Mouse (Mus musculus) forebrain, embryonic 14.5 days (tissue): ENCODE results near the gene Rhag. TPM values are rescaled to one million over a fixed set of nuclear protein-coding genes. Genes with fewer than 3 reads are reported as not detected.

Experiments used
- ATAC-seq: fragments of 200-750 bp; cut with Nextera tagmentation; 2 replicates; pipeline ENCODE4 v1.8.0; 2017; ENCODE audit warnings: mild to moderate bottlenecking, moderate library complexity
- DNase-seq: peaks from one replicate; pipeline ENCODE4 v3.0.0-alpha.2; 2015; ENCODE audit warnings: low spot score
- H3K27ac ChIP-seq: fragments of 300-500 bp; sonication (generic); 2 replicates; pipeline ENCODE4 v1.5.1; 2014; ENCODE audit warnings: low read depth, mild to moderate bottlenecking, control low read depth, low read length, moderate library complexity
- H3K27me3 ChIP-seq: fragments of 300-500 bp; sonication (generic); replicated peaks from 2 replicates; pipeline ENCODE4 v1.6.1; 2014; ENCODE audit warnings: low read length, control low read depth, mixed read lengths; ENCODE audit not compliant: control insufficient read depth, insufficient read depth
- H3K36me3 ChIP-seq: fragments of 300-500 bp; sonication (generic); 2 replicates; pipeline ENCODE4 v1.6.1; 2014; ENCODE audit warnings: low read length, control low read depth; ENCODE audit not compliant: control insufficient read depth, insufficient read depth
- H3K4me1 ChIP-seq: fragments of 300-500 bp; sonication (generic); 2 replicates; pipeline ENCODE4 v1.6.1; 2014; ENCODE audit warnings: antibody characterized with exemption, low read length, control low read depth; ENCODE audit not compliant: control insufficient read depth, insufficient read depth
- H3K4me2 ChIP-seq: fragments of 300-500 bp; sonication (generic); 2 replicates; pipeline ENCODE4 v1.6.1; 2014; ENCODE audit warnings: mild to moderate bottlenecking, control low read depth, low read length
- H3K4me3 ChIP-seq: fragments of 300-500 bp; sonication (generic); 2 replicates; pipeline ENCODE4 v1.5.1; 2014; ENCODE audit warnings: low read depth, low read length, control low read depth
- H3K9ac ChIP-seq: fragments of 300-500 bp; sonication (generic); 2 replicates; pipeline ENCODE4 v1.6.1; 2014; ENCODE audit warnings: mild to moderate bottlenecking, low read length, control low read depth, moderate library complexity
- H3K9me3 ChIP-seq: fragments of 300-500 bp; sonication (generic); replicated peaks from 2 replicates; pipeline ENCODE4 v1.6.1; 2016; ENCODE audit warnings: low read length, control low read depth, mixed read lengths; ENCODE audit not compliant: control insufficient read depth
- WGBS: fragments of 180-500 bp; shearing (Covaris S2); extraction: QIAGEN DNeasy Blood & Tissue Kit; methylation state at CpG from one replicate; pipeline ENCODE4 v1.1.7; 2014; 5-methylcytosine and 5-hydroxymethylcytosine counted together
- polyA plus RNA-seq: library from polyadenylated mRNA; unstranded; fragments of >200 nt; fragmentation: Nextera tagmentation; extraction: Ambion mirVana; gene quantifications from 2 replicates; pipeline ENCODE4 v1.2.1, GENCODE M21; 2014

Gene Rhag
- polyA plus RNA-seq: not detected in 2 replicates

DNA sequence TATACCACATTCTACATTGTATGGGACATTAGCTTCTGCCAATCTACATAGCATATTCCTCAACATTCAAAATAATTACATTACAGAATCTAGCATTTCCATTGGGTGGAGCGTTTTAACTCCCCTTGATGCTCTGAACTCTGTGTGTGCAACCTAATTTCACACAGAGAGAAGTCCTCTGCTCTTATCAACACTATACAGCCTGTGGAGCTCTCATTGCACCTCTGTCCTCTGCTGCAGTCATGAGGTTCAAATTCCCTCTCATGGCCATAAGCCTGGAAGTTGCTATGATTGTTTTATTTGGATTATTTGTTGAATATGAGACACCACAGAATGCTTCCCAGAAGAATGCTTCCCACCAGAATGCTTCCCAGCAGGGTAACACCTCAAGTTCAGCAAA is at the start of gene Rhag:
TSS of gene Rhag (plus strand) at position 193 of the 400 bp plus-strand sequence.
- H3K27ac ChIP-seq: no peak within 1 kb of the TSS
- H3K36me3 ChIP-seq: no peaks in the 10 kb centered on the region
- WGBS: 77% methylated on average over 1 of the region's 1 CpGs

DNA sequence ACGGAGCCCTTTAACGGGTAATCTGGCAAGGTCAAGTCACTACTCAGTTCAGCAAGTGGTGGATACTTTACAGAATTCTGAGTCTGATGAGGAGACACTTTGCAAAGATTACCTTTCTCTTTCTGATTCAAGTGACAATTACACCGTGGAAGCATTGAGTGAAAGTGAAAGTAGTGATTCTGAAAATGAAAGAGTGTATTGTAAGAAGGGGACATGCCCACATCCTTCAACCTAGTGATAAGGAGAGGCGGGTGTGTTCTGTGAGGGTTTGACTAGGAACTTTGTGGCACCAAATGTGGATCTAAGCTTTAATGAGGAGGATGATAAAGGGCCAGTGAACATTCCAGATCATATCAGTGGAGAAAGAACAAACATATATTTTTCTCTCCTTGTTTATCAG is 47.3 kb upstream of the Rhag start:
- Histone ChIP-seq H3K27ac (no peak overlapping the region), H3K36me3 (no peaks in the 10 kb centered on the region), H3K9me3 (no peaks in the 10 kb centered on the region), H3K4me3 (no peak overlapping the region), H3K9ac (no peak overlapping the region), H3K4me1 (no peaks in the 10 kb centered on the region), H3K4me2 (no peak overlapping the region), H3K27me3 (no peaks in the 10 kb centered on the region)
- ATAC-seq (no peak), DNase-seq (no peak)
- 82% methylated on average over 4 of the region's 4 CpGs for WGBS

More for the DNA sequence above, at the start of gene Rhag:
- no peaks in the 10 kb centered on the region for H3K4me1 ChIP-seq
- no peak within 1 kb of the TSS for H3K9ac ChIP-seq
- no peak for DNase-seq
- no peak within 1 kb of the TSS for H3K4me2 ChIP-seq
- H3K4me3 ChIP-seq: no peak within 1 kb of the TSS
- no peaks in the 10 kb centered on the region for H3K9me3 ChIP-seq
- no peaks in the 10 kb centered on the region for H3K27me3 ChIP-seq
- ATAC-seq: no peak

DNA sequence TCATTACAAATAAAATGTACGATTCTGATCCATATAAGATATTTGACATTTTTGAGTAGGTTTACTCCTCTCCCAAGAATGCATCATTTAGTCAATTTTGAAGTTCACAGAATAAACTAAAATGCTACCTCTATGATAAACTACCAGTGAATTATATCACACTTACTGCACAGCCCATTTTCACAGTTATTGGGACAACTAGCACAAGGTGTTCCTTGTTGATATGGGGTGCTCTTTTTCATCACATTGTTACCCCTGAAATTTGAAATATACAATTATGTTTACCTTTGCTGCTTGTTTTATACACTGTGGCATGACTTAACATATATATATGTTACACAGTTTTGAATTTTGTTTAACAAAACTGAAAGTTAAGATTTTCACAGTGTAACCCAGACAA is 43.8 kb upstream of the Rhag start:
- no peak for ATAC-seq
- WGBS: 89% methylated on average over 1 of the region's 1 CpGs
- Histone ChIP-seq H3K36me3 (no peaks in the 10 kb centered on the region), H3K4me3 (no peak overlapping the region), H3K9me3 (no peaks in the 10 kb centered on the region), H3K4me1 (no peaks in the 10 kb centered on the region), H3K27me3 (no peaks in the 10 kb centered on the region), H3K4me2 (no peak overlapping the region), H3K9ac (no peak overlapping the region), H3K27ac (no peak overlapping the region)
- DNase-seq: no peak

DNA sequence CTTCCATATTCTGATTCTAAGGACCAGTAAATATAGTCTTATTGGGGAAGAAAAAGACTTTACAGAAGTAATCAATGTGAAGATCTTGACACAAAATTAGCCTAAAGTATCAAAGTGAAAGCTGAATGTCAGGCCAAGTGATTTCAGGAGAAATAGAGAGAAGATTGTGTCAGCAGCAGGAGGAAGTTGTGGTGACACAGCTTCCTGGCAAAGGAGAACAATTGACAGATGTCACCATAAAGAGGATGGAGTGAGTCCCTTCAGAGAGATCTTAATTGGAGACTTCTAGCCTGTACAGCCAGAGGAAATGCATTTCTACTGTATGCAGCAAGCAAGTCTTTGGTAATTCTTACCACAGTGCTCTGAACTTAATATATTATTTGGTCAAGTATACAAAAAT is 21.0 kb upstream of the Rhag start:
- no peak overlapping the region for H3K4me2 ChIP-seq
- H3K36me3 ChIP-seq: no peaks in the 10 kb centered on the region
- no peaks in the 10 kb centered on the region for H3K27me3 ChIP-seq
- DNase-seq: no peak
- H3K27ac ChIP-seq: no peak overlapping the region
- H3K9ac ChIP-seq: no peak overlapping the region
- no peaks in the 10 kb centered on the region for H3K9me3 ChIP-seq
- no peaks in the 10 kb centered on the region for H3K4me1 ChIP-seq
- no peak overlapping the region for H3K4me3 ChIP-seq
- ATAC-seq: no peak

DNA sequence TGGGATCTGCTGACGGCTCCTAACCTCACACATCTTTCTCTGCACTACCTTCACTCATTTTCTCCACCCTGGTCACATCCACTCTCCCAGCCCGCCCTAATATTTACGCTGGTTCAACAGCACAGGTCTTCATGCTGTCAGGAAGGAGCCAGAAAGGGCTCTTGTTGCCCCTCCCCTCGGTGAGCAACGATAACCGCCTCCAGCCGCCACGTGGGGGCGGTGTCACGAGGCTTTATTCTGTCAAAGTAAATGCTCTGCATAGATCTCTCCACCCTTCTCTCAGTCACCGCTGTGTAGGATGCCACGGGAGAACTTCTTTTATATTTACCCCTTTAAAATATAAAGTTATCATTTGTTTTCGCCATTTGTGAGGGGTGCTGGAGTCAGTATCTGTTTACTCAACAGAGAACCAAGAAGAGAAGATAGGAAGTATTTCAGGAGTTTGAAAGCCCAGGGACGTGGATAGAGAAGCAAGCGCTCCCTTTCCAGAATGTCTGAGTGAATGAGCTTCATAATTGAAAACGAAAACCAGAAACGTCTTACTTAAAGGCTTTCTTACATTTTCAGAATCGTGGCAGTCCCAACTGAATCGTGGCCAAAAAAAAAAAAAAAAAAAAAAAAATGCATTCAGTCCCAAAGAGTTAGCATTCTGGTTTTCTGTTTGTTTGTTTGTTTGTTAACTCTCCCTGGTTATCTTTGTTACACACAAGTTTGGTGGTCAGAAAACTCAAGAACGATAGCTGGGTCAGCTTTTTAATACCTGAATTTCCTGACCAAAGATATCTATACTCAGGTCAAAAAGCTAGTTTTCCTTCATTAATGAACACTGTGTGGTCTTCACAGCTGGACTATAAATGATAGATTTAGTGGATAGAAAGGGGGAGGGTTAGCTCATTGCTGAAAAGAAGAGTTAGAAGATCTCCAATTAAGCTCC is 16.7 kb upstream of the Rhag start:
- no peak overlapping the region for H3K9ac ChIP-seq
- ATAC-seq: no peak
- H3K36me3 ChIP-seq: no peaks in the 10 kb centered on the region
- WGBS: 64% methylated on average over 20 of the region's 20 CpGs
- no peaks in the 10 kb centered on the region for H3K4me1 ChIP-seq
- no peaks in the 10 kb centered on the region for H3K27me3 ChIP-seq
- no peak overlapping the region for H3K27ac ChIP-seq
- no peaks in the 10 kb centered on the region for H3K9me3 ChIP-seq
- no peak overlapping the region for H3K4me3 ChIP-seq
- DNase-seq: no peak
- no peak overlapping the region for H3K4me2 ChIP-seq

DNA sequence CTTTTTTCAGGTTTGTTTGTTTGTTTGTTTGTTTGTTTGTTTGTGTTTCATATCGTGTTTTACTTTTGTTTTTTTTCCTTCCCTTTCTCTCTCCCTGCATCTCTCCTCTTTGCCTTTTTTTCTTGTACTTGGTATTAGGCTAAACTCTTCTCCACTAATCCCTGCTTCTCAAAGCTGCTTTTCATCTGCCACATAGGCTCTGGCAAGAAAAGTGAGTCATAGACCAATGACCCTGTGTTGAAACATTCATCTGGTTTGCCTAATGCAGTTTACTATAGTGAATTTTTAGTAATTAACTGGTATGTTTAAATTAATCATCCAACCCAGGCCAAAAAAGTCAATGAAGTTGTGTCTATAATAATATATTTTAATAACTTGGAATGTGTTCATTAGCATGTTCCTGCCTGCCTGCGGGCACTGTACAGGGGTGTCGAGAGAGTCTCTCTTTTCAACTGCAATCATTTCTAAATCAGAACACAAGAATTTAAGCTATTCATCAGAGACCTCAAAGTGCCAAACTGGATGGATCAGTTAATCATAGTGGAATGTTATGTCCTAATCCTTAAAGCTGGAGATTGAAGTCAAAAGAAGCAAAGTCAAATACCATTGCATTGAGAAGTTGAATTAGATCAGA is 8.1 kb upstream of the Rhag start:
- no peak overlapping the region for H3K4me3 ChIP-seq
- H3K27ac ChIP-seq: no peak overlapping the region
- no peaks in the 10 kb centered on the region for H3K9me3 ChIP-seq
- no peaks in the 10 kb centered on the region for H3K36me3 ChIP-seq
- H3K27me3 ChIP-seq: no peaks in the 10 kb centered on the region
- no peak overlapping the region for H3K9ac ChIP-seq
- no peak overlapping the region for H3K4me2 ChIP-seq
- DNase-seq (no peak), ATAC-seq (no peak)
- WGBS: 89% methylated on average over 3 of the region's 3 CpGs
- H3K4me1 ChIP-seq: no peaks in the 10 kb centered on the region

DNA sequence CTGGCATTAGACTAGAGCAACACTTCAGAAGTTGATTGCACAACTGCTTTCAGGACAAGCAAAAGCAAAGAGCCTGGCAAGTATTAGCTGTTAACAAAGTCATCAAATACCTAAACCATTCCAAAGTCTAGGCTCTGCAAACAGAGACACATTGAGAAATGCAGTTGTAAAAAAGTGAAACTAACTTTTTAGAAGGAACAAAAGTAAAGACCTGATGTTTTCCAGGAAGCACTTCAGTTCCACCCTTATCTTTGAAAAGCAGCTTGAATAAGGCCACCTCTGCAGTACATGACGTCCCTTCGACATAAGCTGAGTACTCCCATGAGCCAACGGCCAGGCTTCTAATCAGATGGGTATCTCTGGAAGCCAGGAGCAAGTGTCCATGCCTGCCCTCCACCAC is 4.4 kb upstream of the Rhag start:
- Histone ChIP-seq H3K36me3 (no peaks in the 10 kb centered on the region), H3K4me2 (no peak overlapping the region), H3K9ac (no peak overlapping the region), H3K27me3 (no peaks in the 10 kb centered on the region), H3K27ac (no peak overlapping the region), H3K4me3 (no peak overlapping the region), H3K4me1 (no peaks in the 10 kb centered on the region), H3K9me3 (no peaks in the 10 kb centered on the region)
- 76% methylated on average over 3 of the region's 3 CpGs for WGBS
- DNase-seq: no peak
- no peak for ATAC-seq

DNA sequence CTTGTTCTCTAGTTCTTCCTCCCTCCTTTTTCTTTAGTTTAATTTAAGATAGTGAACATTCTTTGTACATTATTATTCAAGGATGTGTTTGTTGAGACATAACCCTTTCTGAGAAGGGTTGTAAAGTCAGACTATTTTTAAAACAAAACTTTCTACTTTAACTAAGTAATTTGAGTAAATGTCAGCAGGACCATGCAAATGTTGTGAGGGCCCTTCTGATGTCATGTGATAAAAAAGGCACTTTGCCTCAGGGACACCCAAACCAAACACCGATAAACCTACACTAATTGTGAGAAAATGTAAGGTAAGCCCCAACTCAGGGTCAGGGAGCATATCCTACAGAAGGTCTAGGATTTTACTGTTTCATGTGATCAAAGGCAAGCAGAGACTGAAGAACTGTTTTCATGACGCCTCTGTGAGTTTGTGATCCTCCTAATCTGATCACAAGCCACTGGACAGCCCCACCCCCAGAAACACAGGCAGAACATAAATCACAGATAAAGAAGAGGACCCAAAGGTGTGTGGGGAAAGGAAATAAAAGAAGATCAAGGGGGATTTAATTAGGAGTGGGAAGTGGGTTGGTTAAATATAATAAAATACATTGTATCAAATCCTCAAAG is 3.9 kb upstream of the Rhag start, which contains the start of gene Crisp2:
TSS of gene Crisp2 (minus strand) at position 51 of the 620 bp plus-strand sequence.
- ATAC-seq (no peak), DNase-seq (no peak)
- Histone ChIP-seq H3K9me3 (no peaks in the 10 kb centered on the region), H3K4me3 (no peak within 1 kb of the TSS), H3K27me3 (no peaks in the 10 kb centered on the region), H3K4me1 (no peaks in the 10 kb centered on the region), H3K9ac (no peak within 1 kb of the TSS), H3K36me3 (no peaks in the 10 kb centered on the region), H3K27ac (no peak within 1 kb of the TSS), H3K4me2 (no peak within 1 kb of the TSS)
- WGBS: 64% methylated on average over 2 of the region's 2 CpGs

DNA sequence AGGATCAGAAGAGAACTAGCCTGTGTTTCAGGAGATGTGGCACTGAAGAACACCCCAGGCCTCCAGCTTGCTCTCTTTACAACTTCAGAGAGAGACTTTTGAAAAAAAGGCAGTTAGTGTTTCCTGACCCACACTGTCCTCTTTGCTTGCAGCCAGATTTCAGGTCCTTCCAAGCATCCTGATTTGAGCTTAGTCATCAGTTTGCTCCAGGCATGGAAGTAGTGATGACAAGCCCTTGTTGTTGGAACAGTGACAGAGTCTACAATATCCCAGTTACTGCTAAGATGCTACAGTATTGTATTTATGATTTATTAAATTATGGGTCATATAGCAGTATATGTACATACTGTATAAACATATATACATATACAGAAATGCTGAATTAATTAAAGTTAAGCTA is 2.9 kb upstream of the Rhag start:
- ATAC-seq (no peak), DNase-seq (no peak)
- Histone ChIP-seq H3K36me3 (no peaks in the 10 kb centered on the region), H3K4me3 (no peak overlapping the region), H3K27ac (no peak overlapping the region), H3K4me1 (no peaks in the 10 kb centered on the region), H3K4me2 (no peak overlapping the region), H3K27me3 (no peaks in the 10 kb centered on the region), H3K9me3 (no peaks in the 10 kb centered on the region), H3K9ac (no peak overlapping the region)
